Mouse (Mus musculus): ENCODE results near the gene Mrpl33.
"Not testable (repeated sequence)": the region's sequence is repeated elsewhere in the genome, so short reads cannot be mapped to it uniquely, and the experiment has no call there.

The Mrpl33 gene

GRCm38 (mm10) chr5:31597430-31597944 is 752 bp downstream of the Mrpl33 start:
- DNase-seq = no peak

- no peak for DNase-seq
Observed at GRCm38 (mm10) chr5:31598121-31598520, 1.4 kb downstream of the Mrpl33 start.

GRCm38 (mm10) chr5:31598579-31598978 is 1.8 kb downstream of the Mrpl33 start:
- DNase-seq = no peak

GRCm38 (mm10) chr5:31599161-31599560 is 2.4 kb downstream of the Mrpl33 start:
- DNase-seq = no peak

- DNase-seq = no peak
Observed at GRCm38 (mm10) chr5:31601162-31601722, 4.5 kb downstream of the Mrpl33 start.

GRCm38 (mm10) chr5:31602377-31602776 is 5.6 kb downstream of the Mrpl33 start:
- DNase-seq = no peak

GRCm38 (mm10) chr5:31603766-31604165 is 7.0 kb downstream of the Mrpl33 start:
- DNase-seq = no peak

- DNase-seq = no peak
Observed at GRCm38 (mm10) chr5:31606151-31606550, 9.4 kb downstream of the Mrpl33 start.

GRCm38 (mm10) chr5:31610376-31611086 is 13.8 kb downstream of the Mrpl33 start:
- DNase-seq = no peak

- DNase-seq = no peak
Observed at GRCm38 (mm10) chr5:31611186-31611585, 14.5 kb downstream of the Mrpl33 start.

GRCm38 (mm10) chr5:31613852-31614286 is 17.1 kb downstream of the Mrpl33 start:
- DNase-seq = peak; percentile 92

- no peak for DNase-seq
Observed at GRCm38 (mm10) chr5:31614339-31615025, 17.7 kb downstream of the Mrpl33 start.

GRCm38 (mm10) chr5:31620326-31620725 is 23.6 kb downstream of the Mrpl33 start:
- DNase-seq = no peak

GRCm38 (mm10) chr5:31627117-31627516 is 30.4 kb downstream of the Mrpl33 start:
- DNase-seq = no peak

- no peak for DNase-seq
Observed at GRCm38 (mm10) chr5:31627562-31628526, 31.1 kb downstream of the Mrpl33 start.

- DNase-seq = no peak
Observed at GRCm38 (mm10) chr5:31628555-31628954, 31.8 kb downstream of the Mrpl33 start.

- no peak for DNase-seq
Observed at GRCm38 (mm10) chr5:31630064-31630463, 33.3 kb downstream of the Mrpl33 start.

- DNase-seq = not testable (repeated sequence)
Observed at GRCm38 (mm10) chr5:31631169-31631568, 34.4 kb downstream of the Mrpl33 start.

- no peak for DNase-seq
Observed at GRCm38 (mm10) chr5:31634161-31634560, 37.4 kb downstream of the Mrpl33 start.

- no peak for DNase-seq
Observed at GRCm38 (mm10) chr5:31634679-31635078, 37.9 kb downstream of the Mrpl33 start.

- no peak for DNase-seq
Observed at GRCm38 (mm10) chr5:31636636-31637253, 40.0 kb downstream of the Mrpl33 start.

- DNase-seq = no peak
Observed at GRCm38 (mm10) chr5:31640542-31640941, 43.8 kb downstream of the Mrpl33 start.

Data from kidney, adult 18-20 months (tissue).